Mouse (Mus musculus) hindbrain, embryonic 16.5 days (tissue): ENCODE results near the gene Reep3. TPM values are rescaled to one million over a fixed set of nuclear protein-coding genes. Genes with fewer than 3 reads are reported as not detected.
"Not testable (repeated sequence)": the region's sequence is repeated elsewhere in the genome, so short reads cannot be mapped to it uniquely, and the experiment has no call there.

Experiments
- ATAC-seq: fragments of 200-750 bp; cut with Nextera tagmentation; 2 replicates; pipeline ENCODE4 v1.8.0; 2017; ENCODE audit warnings: moderate TSS enrichment, moderate library complexity
- H3K27ac ChIP-seq: fragments of 300-500 bp; sonication (generic); 2 replicates; pipeline ENCODE4 v1.5.1; 2014; ENCODE audit warnings: low read depth, mild to moderate bottlenecking, control low read depth, low read length, moderate library complexity
- H3K27me3 ChIP-seq: fragments of 300-500 bp; sonication (generic); replicated peaks from 2 replicates; pipeline ENCODE4 v1.6.1; 2014; ENCODE audit warnings: low read length; ENCODE audit not compliant: control insufficient read depth, insufficient read depth
- H3K36me3 ChIP-seq: fragments of 300-500 bp; sonication (generic); 2 replicates; pipeline ENCODE4 v1.6.1; 2014; ENCODE audit warnings: mild to moderate bottlenecking, low read length, moderate library complexity, mixed read lengths; ENCODE audit not compliant: control insufficient read depth, insufficient read depth
- H3K4me1 ChIP-seq: fragments of 300-500 bp; sonication (generic); 2 replicates; pipeline ENCODE4 v1.6.1; 2014; ENCODE audit warnings: low read depth, low read length; ENCODE audit not compliant: control insufficient read depth, insufficient read depth
- H3K4me2 ChIP-seq: fragments of 300-500 bp; sonication (generic); 2 replicates; pipeline ENCODE4 v1.6.1; 2014; ENCODE audit warnings: mild to moderate bottlenecking, low read length, control low read depth, moderate library complexity
- H3K4me3 ChIP-seq: fragments of 300-500 bp; sonication (generic); 2 replicates; pipeline ENCODE4 v1.5.1; 2014; ENCODE audit warnings: mild to moderate bottlenecking, low read length, control low read depth, moderate library complexity
- H3K9ac ChIP-seq: fragments of 300-500 bp; sonication (generic); 2 replicates; pipeline ENCODE4 v1.6.1; 2014; ENCODE audit warnings: low read depth, mild to moderate bottlenecking, control low read depth, low read length, moderate library complexity
- H3K9me3 ChIP-seq: fragments of 300-500 bp; sonication (generic); 2 replicates; pipeline ENCODE4 v1.6.1; 2014; ENCODE audit warnings: mild to moderate bottlenecking, low read length, moderate library complexity; ENCODE audit not compliant: control insufficient read depth
- WGBS: fragments of 180-500 bp; shearing (Covaris S2); extraction: QIAGEN DNeasy Blood & Tissue Kit; methylation state at CpG from one replicate; pipeline ENCODE4 v1.1.7; 2014; 5-methylcytosine and 5-hydroxymethylcytosine counted together
- polyA plus RNA-seq: library from polyadenylated mRNA; unstranded; fragments of >200 nt; fragmentation: Nextera tagmentation; extraction: Ambion mirVana; gene quantifications from 2 replicates; pipeline ENCODE4 v1.2.1, GENCODE M21; 2015

Gene Reep3
- polyA plus RNA-seq, 1 experiment from 2014 or later, result 32.7 TPM

DNA sequence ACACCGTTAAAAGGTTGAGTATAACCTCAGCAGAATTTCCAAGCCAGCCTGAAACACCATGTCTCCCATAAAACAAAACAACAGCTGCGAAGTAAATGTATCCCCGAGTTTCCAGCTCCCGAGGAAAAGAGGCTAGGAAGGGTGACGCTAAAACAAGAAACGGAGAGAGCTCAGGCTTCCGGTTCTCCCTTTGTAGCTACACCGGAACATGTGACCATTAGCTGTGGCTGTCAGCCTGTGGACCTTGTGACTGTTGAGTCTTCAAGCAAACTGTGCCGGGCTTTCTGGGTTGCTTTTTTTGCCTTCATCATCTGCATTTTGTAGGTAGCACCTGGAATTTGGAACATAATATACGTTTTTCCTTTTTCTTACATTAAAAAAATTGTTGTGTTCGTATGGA is 17.1 kb upstream of the Reep3 start:
- 93% methylated on average over 11 of the region's 11 CpGs for WGBS
- no peaks in the 10 kb centered on the region for H3K9me3 ChIP-seq
- H3K4me3 ChIP-seq, result no peak overlapping the region
- H3K9ac ChIP-seq, result no peak overlapping the region
- ATAC-seq, result no peak
- peaks cover 30% of the 10 kb centered on the region for H3K4me1 ChIP-seq
- H3K27me3 ChIP-seq, result no peaks in the 10 kb centered on the region
- no peak overlapping the region for H3K4me2 ChIP-seq
- H3K36me3 ChIP-seq, result no peaks in the 10 kb centered on the region
- H3K27ac ChIP-seq, result no peak overlapping the region

DNA sequence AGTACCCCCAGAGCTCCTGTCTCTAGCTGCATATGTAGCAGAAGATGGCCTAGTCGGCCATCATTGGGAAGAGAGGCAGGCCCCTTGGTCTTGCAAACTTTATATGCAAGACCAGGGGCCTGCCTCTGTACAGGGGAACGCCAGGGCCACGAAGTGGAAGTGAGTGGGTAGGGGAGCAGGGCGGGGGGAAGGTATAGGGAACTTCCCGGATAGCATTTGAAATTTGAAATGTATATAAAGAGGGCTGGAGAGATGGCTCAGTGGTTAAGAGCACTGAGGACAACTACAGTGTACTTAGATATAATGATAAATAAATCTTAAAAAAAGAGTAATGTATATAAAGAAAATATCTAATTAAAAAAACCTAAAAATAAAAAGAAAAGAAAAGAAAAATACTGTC is 16.2 kb upstream of the Reep3 start:
- WGBS, result 90% methylated on average over 5 of the region's 5 CpGs
- not testable (repeated sequence) for H3K27me3 ChIP-seq
- H3K4me1 ChIP-seq, result peaks cover 32% of the 10 kb centered on the region

DNA sequence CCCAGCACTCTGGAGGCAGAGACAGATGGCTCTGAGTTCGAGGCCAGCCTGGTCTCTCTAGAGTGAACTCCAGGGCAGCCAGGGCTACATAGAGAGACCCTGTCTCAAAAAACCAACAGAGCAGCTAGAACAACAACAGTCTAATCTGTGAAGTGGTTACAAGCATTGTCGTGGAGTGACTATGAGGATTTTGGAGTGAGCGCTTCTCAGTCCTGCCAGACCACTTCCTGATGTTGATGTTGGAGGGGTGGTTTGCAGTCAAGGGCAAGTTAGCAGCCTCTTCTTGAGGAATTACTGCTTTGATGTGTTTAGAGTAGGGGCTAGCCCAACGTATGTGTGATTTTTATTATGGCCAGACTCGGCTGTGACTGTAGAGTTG is 15.0 kb upstream of the Reep3 start:
- ATAC-seq, result no peak
- Histone ChIP-seq H3K9me3 (no peaks in the 10 kb centered on the region), H3K4me3 (no peak overlapping the region), H3K27ac (no peak overlapping the region), H3K27me3 (no peaks in the 10 kb centered on the region), H3K4me1 (peaks cover 43% of the 10 kb centered on the region), H3K36me3 (no peaks in the 10 kb centered on the region), H3K4me2 (no peak overlapping the region), H3K9ac (no peak overlapping the region)
- 77% methylated on average over 5 of the region's 5 CpGs for WGBS

More for the DNA sequence above, 16.2 kb upstream of the Reep3 start:
- H3K9me3 ChIP-seq, ATAC-seq, H3K9ac ChIP-seq, H3K36me3 ChIP-seq, H3K27ac ChIP-seq, H3K4me2 ChIP-seq, H3K4me3 ChIP-seq: not testable (repeated sequence)

DNA sequence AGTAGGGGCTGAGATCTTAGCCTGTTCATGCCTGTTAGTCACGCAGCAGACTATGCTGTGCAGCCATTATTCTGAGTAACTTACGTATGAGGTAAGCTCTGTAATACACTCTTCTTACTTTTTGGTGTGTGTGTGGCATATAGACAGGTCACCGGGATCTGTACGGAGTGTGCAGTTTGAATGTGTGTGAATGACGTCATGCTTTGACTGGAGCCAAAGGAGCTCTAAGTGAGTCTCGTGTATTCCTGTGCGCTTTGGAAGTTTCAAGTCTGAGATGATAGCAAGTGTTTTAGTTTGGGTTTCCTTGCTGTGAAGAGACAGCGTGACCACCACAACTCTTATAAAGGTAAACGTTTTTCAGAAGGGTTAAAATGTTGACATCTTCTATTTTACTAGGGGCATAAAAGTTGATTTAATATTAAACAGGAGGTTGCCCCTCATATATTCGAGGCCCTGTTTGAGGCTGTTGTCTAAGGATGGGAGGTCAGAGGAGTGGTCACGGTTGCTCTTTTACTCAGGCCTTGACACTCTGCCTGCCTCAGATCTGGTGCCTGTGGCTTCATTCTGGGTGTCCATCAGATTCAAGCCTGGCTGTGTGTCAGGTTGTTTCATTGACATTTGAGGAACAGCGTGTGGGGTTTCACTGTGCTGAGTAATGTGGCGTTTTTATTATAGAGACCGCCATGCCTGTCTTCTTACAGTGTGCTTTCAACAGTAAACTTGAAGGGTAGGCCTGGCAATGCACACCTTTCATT is 14.5 kb upstream of the Reep3 start:
- Histone ChIP-seq H3K9ac (no peak overlapping the region), H3K4me3 (no peak overlapping the region), H3K4me2 (no peak overlapping the region), H3K4me1 (peaks cover 43% of the 10 kb centered on the region), H3K27me3 (no peaks in the 10 kb centered on the region), H3K9me3 (no peaks in the 10 kb centered on the region), H3K36me3 (no peaks in the 10 kb centered on the region), H3K27ac (no peak overlapping the region)
- ATAC-seq, result no peak
- WGBS, result 61% methylated on average over 14 of the region's 14 CpGs

DNA sequence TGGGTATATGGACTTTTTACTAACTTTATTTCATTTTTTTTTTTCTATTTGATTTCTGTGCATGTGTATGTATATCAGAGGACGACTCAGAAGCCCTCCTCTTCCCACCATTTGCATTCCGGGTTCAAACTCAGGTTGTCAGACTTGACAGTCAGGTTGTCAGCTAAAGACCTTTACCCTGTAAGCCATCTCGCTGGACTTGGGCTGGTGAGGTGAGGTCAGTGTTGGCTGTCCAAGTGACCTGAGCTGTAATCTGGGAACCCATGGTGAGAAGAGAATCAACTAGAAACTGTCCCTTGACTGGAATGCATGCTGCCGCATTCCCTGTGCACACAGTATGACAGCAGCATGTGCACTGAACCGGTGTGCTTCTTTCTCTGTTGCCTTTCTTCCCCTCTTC is 12.9 kb upstream of the Reep3 start:
- WGBS, result 91% methylated on average over 5 of the region's 5 CpGs
- no peak overlapping the region for H3K4me3 ChIP-seq

DNA sequence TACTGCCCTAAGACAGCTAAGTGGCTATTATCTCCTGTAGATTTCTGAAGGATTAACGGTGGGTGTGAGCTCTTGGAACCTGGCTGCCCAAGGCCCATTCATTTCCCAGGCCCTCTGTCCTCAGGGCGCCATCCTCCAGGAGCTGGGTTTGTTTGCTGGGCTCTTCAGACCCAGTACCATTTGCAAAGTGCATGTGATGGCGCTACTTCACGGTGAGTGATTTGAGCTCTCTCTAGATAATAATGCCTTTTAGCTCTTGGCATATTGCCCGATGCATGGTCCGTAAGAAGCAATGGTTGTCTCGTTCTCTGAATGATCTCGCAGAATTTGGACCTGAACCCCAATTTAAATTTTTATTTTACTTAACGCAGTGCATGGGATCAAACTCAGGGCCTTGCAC is 11.4 kb upstream of the Reep3 start:
- WGBS, result 43% methylated on average over 9 of the region's 9 CpGs
- Histone ChIP-seq H3K4me3 (no peak overlapping the region), H3K27me3 (no peaks in the 10 kb centered on the region), H3K36me3 (no peaks in the 10 kb centered on the region), H3K9ac (no peak overlapping the region), H3K4me1 (peaks cover 57% of the 10 kb centered on the region), H3K27ac (no peak overlapping the region), H3K9me3 (no peaks in the 10 kb centered on the region), H3K4me2 (no peak overlapping the region)
- ATAC-seq, result no peak

More for the DNA sequence above, 12.9 kb upstream of the Reep3 start:
- no peak overlapping the region for H3K9ac ChIP-seq
- no peaks in the 10 kb centered on the region for H3K27me3 ChIP-seq
- H3K36me3 ChIP-seq, result no peaks in the 10 kb centered on the region
- ATAC-seq, result no peak
- no peak overlapping the region for H3K4me2 ChIP-seq
- H3K27ac ChIP-seq, result no peak overlapping the region
- H3K4me1 ChIP-seq, result peaks cover 43% of the 10 kb centered on the region
- H3K9me3 ChIP-seq, result no peaks in the 10 kb centered on the region

DNA sequence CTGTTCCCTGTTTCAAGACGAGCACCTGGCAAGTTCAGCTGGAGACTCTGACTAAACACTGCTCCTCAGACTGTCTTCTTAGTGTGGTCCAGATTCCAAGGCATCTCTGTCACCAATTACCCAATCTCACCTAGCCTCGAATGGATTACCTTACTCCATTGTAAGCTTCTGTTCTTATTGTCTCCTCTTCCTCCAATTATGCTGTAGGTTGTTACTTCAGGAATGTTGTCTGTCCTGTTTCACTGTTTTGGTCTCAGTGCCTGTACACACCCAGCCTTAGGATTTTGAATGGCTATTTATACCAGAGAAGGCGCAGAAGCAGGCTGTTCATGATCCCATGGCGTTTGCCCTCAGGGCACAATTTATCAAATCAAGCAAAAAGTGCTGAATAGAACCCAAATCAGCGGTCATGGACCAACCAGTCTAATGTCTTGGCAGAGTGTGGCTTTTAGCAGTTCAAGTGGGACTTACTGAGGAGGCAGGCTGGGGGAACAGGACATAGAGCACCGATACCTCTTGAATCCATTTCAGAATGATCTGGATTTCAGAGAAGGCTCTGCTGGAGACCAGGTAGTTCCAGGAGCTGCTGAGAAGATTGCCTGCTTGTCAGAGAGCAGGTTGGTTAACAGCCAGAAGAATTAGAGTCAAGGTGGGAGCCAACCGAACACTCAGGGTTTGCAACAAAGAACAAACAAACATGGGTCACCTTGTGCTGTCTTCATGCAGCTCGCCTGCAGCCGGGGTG is 10.4 kb upstream of the Reep3 start:
- H3K36me3 ChIP-seq, result no peaks in the 10 kb centered on the region
- WGBS, result 64% methylated on average over 9 of the region's 9 CpGs
- no peak for ATAC-seq
- no peaks in the 10 kb centered on the region for H3K9me3 ChIP-seq
- peaks cover 57% of the 10 kb centered on the region for H3K4me1 ChIP-seq
- no peak overlapping the region for H3K4me3 ChIP-seq
- no peak overlapping the region for H3K27ac ChIP-seq
- H3K27me3 ChIP-seq, result no peaks in the 10 kb centered on the region
- H3K4me2 ChIP-seq, result no peak overlapping the region
- no peak overlapping the region for H3K9ac ChIP-seq

DNA sequence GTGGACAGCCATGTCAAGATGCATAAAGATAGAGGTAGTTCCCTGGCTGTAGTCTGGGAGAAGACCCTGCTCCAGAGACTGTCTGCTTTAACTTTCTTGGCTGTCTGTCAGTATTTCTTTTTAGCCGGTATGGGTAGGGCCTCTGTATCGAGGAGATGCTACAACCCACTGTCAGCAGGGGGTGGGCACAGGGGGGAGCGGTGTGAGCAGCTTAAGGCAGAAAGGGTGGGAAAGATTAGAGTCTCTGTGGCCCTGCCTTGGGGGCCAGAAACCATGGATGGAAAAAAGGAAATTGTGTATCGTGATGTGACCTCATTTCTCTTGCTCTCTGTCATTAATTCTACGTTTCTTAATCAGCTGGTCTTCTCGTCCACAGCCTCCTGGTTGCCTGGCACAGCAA is 9.7 kb upstream of the Reep3 start:
- no peak overlapping the region for H3K9ac ChIP-seq
- ATAC-seq, result no peak
- no peak overlapping the region for H3K4me3 ChIP-seq
- no peaks in the 10 kb centered on the region for H3K27me3 ChIP-seq
- peaks cover 51% of the 10 kb centered on the region for H3K4me1 ChIP-seq
- H3K9me3 ChIP-seq, result no peaks in the 10 kb centered on the region
- no peak overlapping the region for H3K4me2 ChIP-seq
- no peak overlapping the region for H3K27ac ChIP-seq
- H3K36me3 ChIP-seq, result no peaks in the 10 kb centered on the region
- WGBS, result 32% methylated on average over 6 of the region's 6 CpGs

DNA sequence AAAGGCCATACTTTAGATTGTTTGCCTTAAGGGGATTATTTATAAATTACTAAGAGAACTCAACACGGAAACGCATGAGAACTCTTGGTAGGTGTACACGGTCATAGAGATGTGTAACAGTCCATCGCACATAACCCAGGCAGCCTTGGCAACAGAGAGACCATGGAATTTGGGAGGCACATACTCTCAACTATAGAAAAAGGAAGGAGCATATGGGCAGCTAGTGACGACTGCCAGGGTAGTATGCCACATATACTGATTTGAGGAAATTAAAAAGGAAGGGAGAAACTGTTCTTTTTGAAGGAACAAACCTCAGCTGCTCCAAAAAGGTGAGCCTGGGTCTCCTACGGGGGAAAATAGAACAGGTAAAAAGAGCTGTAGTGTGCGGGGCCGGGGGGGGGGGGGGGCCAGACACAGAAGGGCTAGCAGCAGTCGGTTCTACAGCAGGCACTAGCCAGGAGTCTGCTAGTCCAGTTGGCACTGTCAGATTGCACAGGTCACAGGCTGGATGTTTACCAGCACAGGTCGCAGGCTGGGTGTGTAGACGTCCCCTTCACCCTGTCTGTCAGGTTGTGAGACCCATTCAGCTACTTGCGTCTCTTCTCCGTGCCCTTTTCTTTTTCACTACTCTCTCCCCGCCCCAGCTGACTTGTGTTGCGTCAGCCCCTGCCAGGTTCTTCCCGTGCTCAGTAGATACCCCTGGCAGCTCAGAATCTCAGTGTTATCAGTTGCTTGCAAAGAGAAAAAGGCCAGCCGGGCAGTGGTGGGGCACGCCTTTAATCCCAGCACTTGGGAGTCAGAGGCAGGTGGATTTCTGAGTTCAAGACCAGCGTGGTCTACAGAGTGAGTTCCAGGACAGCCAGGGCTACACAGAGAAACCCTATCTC is 8.8 kb upstream of the Reep3 start:
- Histone ChIP-seq H3K4me2 (no peak overlapping the region), H3K4me3 (no peak overlapping the region), H3K27ac (no peak overlapping the region), H3K9ac (no peak overlapping the region), H3K4me1 (peaks cover 52% of the 10 kb centered on the region), H3K9me3 (no peaks in the 10 kb centered on the region), H3K27me3 (no peaks in the 10 kb centered on the region), H3K36me3 (no peaks in the 10 kb centered on the region)
- 56% methylated on average over 17 of the region's 19 CpGs for WGBS
- no peak for ATAC-seq
